Mouse (Mus musculus) kidney, embryonic 14.5 days (tissue): Measurements from ENCODE around the gene Vmn2r16. TPM values are rescaled to one million over a fixed set of nuclear protein-coding genes. Genes with fewer than 3 reads are reported as not detected.

Source experiments
- ATAC-seq: fragments of 200-750 bp; cut with Nextera tagmentation; 2 replicates; pipeline ENCODE4 v1.8.0; 2017; ENCODE audit warnings: moderate number of reproducible peaks, mild to moderate bottlenecking, moderate TSS enrichment, moderate library complexity; ENCODE audit not compliant: low FRiP score, low TSS enrichment
- H3K27ac ChIP-seq: fragments of 300-500 bp; sonication (generic); 2 replicates; pipeline ENCODE4 v1.5.1; 2014; ENCODE audit warnings: low read depth, mild to moderate bottlenecking, low read length, moderate library complexity, mixed read lengths
- H3K27me3 ChIP-seq: fragments of 300-500 bp; sonication (generic); 2 replicates; pipeline ENCODE4 v1.6.1; 2014; ENCODE audit warnings: mild to moderate bottlenecking, low read length; ENCODE audit not compliant: control insufficient read depth, insufficient read depth
- H3K36me3 ChIP-seq: fragments of 300-500 bp; sonication (generic); 2 replicates; pipeline ENCODE4 v1.6.1; 2014; ENCODE audit warnings: low read length, mixed read lengths; ENCODE audit not compliant: control insufficient read depth, insufficient read depth
- H3K4me1 ChIP-seq: fragments of 300-500 bp; sonication (generic); 2 replicates; pipeline ENCODE4 v1.6.1; 2014; ENCODE audit warnings: low read length, mixed read lengths; ENCODE audit not compliant: control insufficient read depth, insufficient read depth
- H3K4me2 ChIP-seq: fragments of 300-500 bp; sonication (generic); replicated peaks from 2 replicates; pipeline ENCODE4 v1.6.1; 2014; ENCODE audit warnings: low read depth, mild to moderate bottlenecking, low read length
- H3K4me3 ChIP-seq: fragments of 300-500 bp; sonication (generic); 2 replicates; pipeline ENCODE4 v1.5.1; 2014; ENCODE audit warnings: mild to moderate bottlenecking, low read length
- H3K9ac ChIP-seq: fragments of 300-500 bp; sonication (generic); 2 replicates; pipeline ENCODE4 v1.6.1; 2014; ENCODE audit warnings: low read depth, mild to moderate bottlenecking, low read length, moderate library complexity
- H3K9me3 ChIP-seq: fragments of 300-500 bp; sonication (generic); 2 replicates; pipeline ENCODE4 v1.6.1; 2016; ENCODE audit warnings: low read length; ENCODE audit not compliant: control insufficient read depth
- WGBS: fragments of 180-500 bp; shearing (Covaris S2); extraction: QIAGEN DNeasy Blood & Tissue Kit; methylation state at CpG from one replicate; pipeline ENCODE4 v1.1.7; 2014; 5-methylcytosine and 5-hydroxymethylcytosine counted together
- polyA plus RNA-seq: library from polyadenylated mRNA; unstranded; fragments of >200 nt; fragmentation: Nextera tagmentation; extraction: Ambion mirVana; gene quantifications from 2 replicates; pipeline ENCODE4 v1.2.1, GENCODE M21; 2014

Vmn2r16 gene
- not detected in 2 replicates for polyA plus RNA-seq

DNA sequence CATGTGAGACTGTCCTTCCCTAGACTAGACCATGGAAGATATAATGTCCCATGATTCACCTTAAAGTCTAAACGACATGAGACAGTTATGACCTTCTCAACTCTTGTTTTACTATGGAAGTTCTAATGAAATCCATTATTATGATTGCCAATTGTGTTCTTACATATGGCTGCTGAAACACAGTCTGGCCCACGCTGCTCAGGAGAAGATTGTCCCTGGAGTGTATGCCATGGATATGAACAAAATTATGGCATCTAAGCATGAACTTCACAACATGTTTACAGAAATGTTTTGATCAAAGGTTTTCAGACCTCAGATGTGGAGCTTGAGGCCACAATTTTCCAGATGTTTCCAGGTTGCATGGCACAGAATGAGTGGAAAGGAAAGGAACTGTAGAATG lies at the start of gene Vmn2r16:
Gene Vmn2r16 (plus strand): TSS at position 301 of the 400 bp plus-strand sequence.
- ATAC-seq: no peak

DNA sequence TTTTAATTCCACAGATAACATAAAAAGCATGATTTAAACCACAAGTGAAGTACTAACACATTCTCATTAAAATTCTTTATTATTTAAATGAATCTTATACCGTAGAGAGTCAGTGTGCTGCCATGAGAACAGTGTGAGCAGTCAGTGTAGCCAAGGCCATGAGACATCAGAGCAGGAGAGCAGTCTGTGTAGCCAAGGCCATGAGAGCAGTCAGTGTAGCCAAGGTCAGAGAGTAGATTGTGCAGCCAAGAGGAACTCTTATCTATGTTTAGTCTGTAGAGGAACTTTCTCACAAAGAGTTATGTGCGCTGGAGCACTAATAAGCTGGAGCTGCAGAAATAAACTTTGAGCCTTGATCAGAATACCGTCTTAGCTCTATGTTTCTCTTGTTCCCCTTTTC lies 35.3 kb upstream of the Vmn2r16 start:
- ATAC-seq: no peak
- 90% methylated on average over 3 of the region's 3 CpGs for WGBS

More for the DNA sequence above, at the start of gene Vmn2r16:
- H3K4me2 ChIP-seq: no peak within 1 kb of the TSS
- H3K9me3 ChIP-seq: peaks cover 11% of the 10 kb centered on the region
- no peaks in the 10 kb centered on the region for H3K27me3 ChIP-seq
- no peaks in the 10 kb centered on the region for H3K4me1 ChIP-seq
- 68% methylated on average over 2 of the region's 2 CpGs for whole genome bisulfite sequencing
- H3K9ac ChIP-seq: no peak within 1 kb of the TSS
- no peaks in the 10 kb centered on the region for H3K36me3 ChIP-seq
- no peak within 1 kb of the TSS for H3K4me3 ChIP-seq
- no peak within 1 kb of the TSS for H3K27ac ChIP-seq

DNA sequence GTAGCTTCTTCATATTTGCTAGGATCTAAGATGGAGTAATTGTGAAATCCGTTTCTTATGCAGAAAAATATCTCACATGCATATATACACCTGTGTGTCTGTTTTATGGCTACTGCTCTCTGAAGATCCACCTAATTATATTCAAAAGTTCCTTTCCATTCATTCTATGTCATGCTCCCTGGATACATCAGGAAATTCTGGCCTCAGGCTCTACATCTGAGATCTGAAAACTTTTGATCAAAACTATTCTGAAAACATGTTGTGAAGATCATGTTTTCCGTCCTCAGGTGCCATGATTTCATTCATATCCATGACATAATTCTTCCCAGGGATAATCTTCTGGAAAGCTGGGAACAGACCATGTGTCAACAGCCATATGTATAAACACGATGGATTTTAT lies 32.4 kb upstream of the Vmn2r16 start, which contains the start of gene Vmn2r15:
Gene Vmn2r15 (minus strand): TSS at position 101 of the 400 bp plus-strand sequence.
- ATAC-seq: no peak
- no peaks in the 10 kb centered on the region for H3K36me3 ChIP-seq
- H3K4me3 ChIP-seq: no peak within 1 kb of the TSS
- peaks cover 8% of the 10 kb centered on the region; the same call in 1 of the 2 replicates for H3K9me3 ChIP-seq
- no peak within 1 kb of the TSS for H3K4me2 ChIP-seq
- H3K27me3 ChIP-seq: no peaks in the 10 kb centered on the region
- H3K27ac ChIP-seq: no peak within 1 kb of the TSS
- H3K4me1 ChIP-seq: no peaks in the 10 kb centered on the region
- 62% methylated on average over 3 of the region's 3 CpGs for WGBS
- no peak within 1 kb of the TSS for H3K9ac ChIP-seq

More for the DNA sequence above, 35.3 kb upstream of the Vmn2r16 start:
- Histone ChIP-seq H3K27me3 (no peaks in the 10 kb centered on the region), H3K4me1 (no peaks in the 10 kb centered on the region), H3K36me3 (no peaks in the 10 kb centered on the region), H3K4me3 (no peak overlapping the region), H3K4me2 (no peak overlapping the region), H3K27ac (no peak overlapping the region), H3K9ac (no peak overlapping the region), H3K9me3 (peaks cover 3% of the 10 kb centered on the region; the same call in 1 of the 2 replicates)

DNA sequence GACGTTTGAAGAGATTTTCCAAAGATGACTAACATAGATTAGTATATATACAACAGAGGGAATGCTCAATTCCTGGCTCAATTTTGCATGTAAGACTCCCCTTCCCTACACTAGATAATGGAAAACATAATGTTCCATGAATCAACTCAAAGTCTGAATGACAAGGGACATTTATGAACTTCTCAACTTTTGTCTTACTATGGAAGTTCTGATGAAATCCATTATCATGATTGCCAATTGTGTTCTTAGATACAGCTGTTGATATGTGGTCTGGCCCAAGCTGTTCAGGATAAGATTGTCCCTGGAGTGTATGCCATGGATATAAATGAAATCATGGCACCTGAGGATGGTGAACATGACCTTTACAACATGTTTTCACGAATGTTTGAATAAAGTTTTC lies 89.4 kb downstream of the Vmn2r16 start, which contains the start of gene Vmn2r17:
Gene Vmn2r17 (plus strand): TSS at position 301 of the 400 bp plus-strand sequence.
- Histone ChIP-seq H3K4me1 (no peaks in the 10 kb centered on the region), H3K9ac (no peak within 1 kb of the TSS), H3K27ac (no peak within 1 kb of the TSS), H3K4me3 (no peak within 1 kb of the TSS), H3K36me3 (no peaks in the 10 kb centered on the region), H3K9me3 (no peaks in the 10 kb centered on the region; the same call in 1 of the 2 replicates), H3K4me2 (no peak within 1 kb of the TSS), H3K27me3 (no peaks in the 10 kb centered on the region)
- WGBS: 73% methylated on average over 2 of the region's 2 CpGs
- ATAC-seq: no peak

Other genes with a start within 250 kb of the Vmn2r16 start
- not detected in 2 replicates for gene Vmn2r12, start 232.2 kb upstream of the Vmn2r16 start, polyA plus RNA-seq
- not detected in 2 replicates for gene Vmn2r13, start 138.0 kb upstream of the Vmn2r16 start, polyA plus RNA-seq
- gene Vmn2r14, start 105.5 kb upstream of the Vmn2r16 start, polyA plus RNA-seq: not detected in 2 replicates
- gene Vmn2r15, start 32.5 kb upstream of the Vmn2r16 start, polyA plus RNA-seq: not detected in 2 replicates
- not detected in 2 replicates for gene Vmn2r17, start 89.5 kb downstream of the Vmn2r16 start, polyA plus RNA-seq
- 11.0 and 11.4 TPM in 2 replicates for gene Crlf2, start 228.8 kb downstream of the Vmn2r16 start, polyA plus RNA-seq